Mouse (Mus musculus): ENCODE measurements around the gene H2al2a. TPM values are rescaled to one million over a fixed set of nuclear protein-coding genes. Genes with fewer than 3 reads are reported as not detected.
"Not testable (repeated sequence)": the region's sequence is repeated elsewhere in the genome, so short reads cannot be mapped to it uniquely, and the experiment has no call there.

Gene H2al2a
- polyA plus RNA-seq, 1 experiment from 2014 or later, result not detected

DNA sequence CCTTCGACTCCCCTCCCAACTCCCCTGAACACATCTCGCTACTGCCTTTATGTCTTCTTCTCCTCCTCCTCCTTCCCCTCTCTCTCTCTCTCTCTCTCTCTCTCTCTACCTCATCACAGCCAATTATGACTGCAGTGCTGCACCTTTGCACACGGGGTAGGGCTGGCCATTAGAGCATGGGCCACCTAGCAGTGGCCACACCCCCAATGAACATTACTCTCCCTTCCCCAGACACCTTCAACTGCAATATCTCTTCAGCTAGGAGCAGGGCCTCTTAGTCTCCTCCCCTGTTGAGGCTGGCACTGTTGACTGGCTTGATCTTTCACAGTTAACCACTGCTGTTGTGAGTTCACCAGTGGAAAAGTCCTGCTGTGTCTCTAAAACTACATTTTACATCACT, 10.1 kb downstream of the H2al2a start:
- Histone ChIP-seq H3K9me3 (ENCODE audit: control insufficient read depth, low read length) (no peaks in the 10 kb centered on the region), H3K4me2 (ENCODE audit: low read length) (no peak overlapping the region), H3K27me3 (replicated peaks; ENCODE audit: control insufficient read depth, insufficient read depth, low read length) (no peaks in the 10 kb centered on the region), H3K36me3 (ENCODE audit: control insufficient read depth, insufficient read depth, low read length) (no peaks in the 10 kb centered on the region), H3K9ac (ENCODE audit: low read depth, low read length) (no peak overlapping the region), H3K4me1 (ENCODE audit: control insufficient read depth, insufficient read depth, low read depth, low read length) (no peaks in the 10 kb centered on the region), H3K4me3 (ENCODE audit: low read length) (no peak overlapping the region), H3K27ac (ENCODE audit: low read depth, low read length) (no peak overlapping the region)
- no peak for ATAC-seq
- 85% methylated on average over 3 of the region's 3 CpGs for WGBS

GRCm38 (mm10) chr2:17984774-17985173, 12.0 kb downstream of the H2al2a start:
- Histone ChIP-seq H3K36me3 (ENCODE audit: control insufficient read depth, insufficient read depth, low read length) (no peaks in the 10 kb centered on the region), H3K27ac (ENCODE audit: low read depth, low read length) (no peak overlapping the region), H3K9ac (ENCODE audit: low read depth, low read length) (no peak overlapping the region), H3K27me3 (replicated peaks; ENCODE audit: control insufficient read depth, insufficient read depth, low read length) (no peaks in the 10 kb centered on the region), H3K9me3 (ENCODE audit: control insufficient read depth, low read length) (no peaks in the 10 kb centered on the region), H3K4me1 (ENCODE audit: control insufficient read depth, insufficient read depth, low read depth, low read length) (no peaks in the 10 kb centered on the region), H3K4me3 (ENCODE audit: low read length) (no peak overlapping the region), H3K4me2 (ENCODE audit: low read length) (no peak overlapping the region)
- ATAC-seq, result no peak
- 96% methylated on average over 3 of the region's 3 CpGs for WGBS

- ATAC-seq, result no peak
- Histone ChIP-seq H3K4me3 (ENCODE audit: low read length) (no peak overlapping the region), H3K36me3 (ENCODE audit: control insufficient read depth, insufficient read depth, low read length) (no peaks in the 10 kb centered on the region), H3K27ac (ENCODE audit: low read depth, low read length) (no peak overlapping the region), H3K4me2 (ENCODE audit: low read length) (no peak overlapping the region), H3K27me3 (replicated peaks; ENCODE audit: control insufficient read depth, insufficient read depth, low read length) (no peaks in the 10 kb centered on the region), H3K9ac (ENCODE audit: low read depth, low read length) (no peak overlapping the region), H3K9me3 (ENCODE audit: control insufficient read depth, low read length) (no peaks in the 10 kb centered on the region), H3K4me1 (ENCODE audit: control insufficient read depth, insufficient read depth, low read depth, low read length) (no peaks in the 10 kb centered on the region)
- 93% methylated on average over 1 of the region's 1 CpGs for WGBS
Observed at GRCm38 (mm10) chr2:17982747-17983146, 14.0 kb downstream of the H2al2a start.

DNA sequence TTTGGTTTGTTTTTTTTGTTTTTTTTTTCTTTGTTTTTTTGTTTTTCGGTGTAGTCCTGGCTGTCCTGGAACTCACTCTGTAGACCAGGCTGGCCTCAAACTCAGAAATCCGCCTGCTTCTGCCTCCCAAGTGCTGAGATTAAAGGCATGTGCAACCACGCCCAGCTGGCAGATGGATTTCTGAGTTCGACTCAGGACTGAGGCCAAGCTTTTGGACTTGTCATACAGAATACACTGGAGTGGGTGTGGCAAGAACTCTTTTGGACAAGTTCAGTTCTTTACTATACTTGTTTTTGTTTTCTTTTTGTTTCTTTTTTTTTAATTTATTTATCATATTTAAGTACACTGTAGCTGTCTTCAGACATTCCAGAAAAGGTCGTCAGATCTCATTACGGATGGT, 18.1 kb downstream of the H2al2a start:
- H3K9ac ChIP-seq (ENCODE audit: low read depth, low read length), result no peak overlapping the region
- H3K27ac ChIP-seq (ENCODE audit: low read depth, low read length), result no peak overlapping the region
- WGBS, result 96% methylated on average over 6 of the region's 6 CpGs
- no peaks in the 10 kb centered on the region for H3K9me3 ChIP-seq (ENCODE audit: control insufficient read depth, low read length)
- no peaks in the 10 kb centered on the region for H3K27me3 ChIP-seq (replicated peaks; ENCODE audit: control insufficient read depth, insufficient read depth, low read length)
- no peak overlapping the region for H3K4me2 ChIP-seq (ENCODE audit: low read length)
- no peak for ATAC-seq
- H3K36me3 ChIP-seq (ENCODE audit: control insufficient read depth, insufficient read depth, low read length), result no peaks in the 10 kb centered on the region
- H3K4me1 ChIP-seq (ENCODE audit: control insufficient read depth, insufficient read depth, low read depth, low read length), result no peaks in the 10 kb centered on the region
- H3K4me3 ChIP-seq (ENCODE audit: low read length), result no peak overlapping the region

DNA sequence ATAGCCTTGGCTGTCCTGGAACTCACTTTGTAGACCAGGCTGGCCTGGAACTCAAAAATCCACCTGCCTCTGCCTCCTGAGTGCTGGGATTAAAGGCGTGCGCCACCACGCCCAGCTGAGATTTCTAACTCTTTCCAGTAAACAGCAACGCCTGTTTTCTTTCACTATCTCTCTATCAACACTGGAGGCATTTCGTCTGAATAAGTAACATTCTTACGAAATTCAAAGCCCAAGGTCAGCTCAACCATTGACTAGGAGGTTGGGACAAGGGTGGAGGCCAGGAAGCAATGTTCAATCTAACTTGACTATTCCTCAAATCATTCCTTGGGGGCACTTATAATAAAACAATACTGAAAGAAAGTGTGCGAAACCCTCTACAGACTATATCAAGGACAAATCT, 18.5 kb downstream of the H2al2a start:
- 93% methylated on average over 7 of the region's 7 CpGs for WGBS
- H3K27me3 ChIP-seq (replicated peaks; ENCODE audit: control insufficient read depth, insufficient read depth, low read length); H3K9ac ChIP-seq (ENCODE audit: low read depth, low read length); H3K27ac ChIP-seq (ENCODE audit: low read depth, low read length); ATAC-seq; H3K4me2 ChIP-seq (ENCODE audit: low read length); H3K36me3 ChIP-seq (ENCODE audit: control insufficient read depth, insufficient read depth, low read length); H3K4me1 ChIP-seq (ENCODE audit: control insufficient read depth, insufficient read depth, low read depth, low read length); H3K9me3 ChIP-seq (ENCODE audit: control insufficient read depth, low read length); H3K4me3 ChIP-seq (ENCODE audit: low read length): not testable (repeated sequence)

- H3K27ac ChIP-seq (ENCODE audit: low read depth, low read length); H3K9me3 ChIP-seq (ENCODE audit: control insufficient read depth, low read length); H3K36me3 ChIP-seq (ENCODE audit: control insufficient read depth, insufficient read depth, low read length); H3K4me2 ChIP-seq (ENCODE audit: low read length); H3K4me3 ChIP-seq (ENCODE audit: low read length); H3K4me1 ChIP-seq (ENCODE audit: control insufficient read depth, insufficient read depth, low read depth, low read length); H3K27me3 ChIP-seq (replicated peaks; ENCODE audit: control insufficient read depth, insufficient read depth, low read length); ATAC-seq; H3K9ac ChIP-seq (ENCODE audit: low read depth, low read length): not testable (repeated sequence)
Observed at GRCm38 (mm10) chr2:17977645-17978044, 19.1 kb downstream of the H2al2a start.

- no peak for ATAC-seq
- H3K4me1 ChIP-seq (ENCODE audit: control insufficient read depth, insufficient read depth, low read depth, low read length), result no peaks in the 10 kb centered on the region
- no peaks in the 10 kb centered on the region for H3K27me3 ChIP-seq (replicated peaks; ENCODE audit: control insufficient read depth, insufficient read depth, low read length)
- no peak overlapping the region for H3K9ac ChIP-seq (ENCODE audit: low read depth, low read length)
- H3K9me3 ChIP-seq (ENCODE audit: control insufficient read depth, low read length), result no peaks in the 10 kb centered on the region
- H3K4me3 ChIP-seq (ENCODE audit: low read length), result no peak overlapping the region
- no peak overlapping the region for H3K4me2 ChIP-seq (ENCODE audit: low read length)
- H3K36me3 ChIP-seq (ENCODE audit: control insufficient read depth, insufficient read depth, low read length), result no peaks in the 10 kb centered on the region
- 66% methylated on average over 4 of the region's 4 CpGs for WGBS
- H3K27ac ChIP-seq (ENCODE audit: low read depth, low read length), result no peak overlapping the region
Observed at GRCm38 (mm10) chr2:17975601-17976327, 21.0 kb downstream of the H2al2a start.

DNA sequence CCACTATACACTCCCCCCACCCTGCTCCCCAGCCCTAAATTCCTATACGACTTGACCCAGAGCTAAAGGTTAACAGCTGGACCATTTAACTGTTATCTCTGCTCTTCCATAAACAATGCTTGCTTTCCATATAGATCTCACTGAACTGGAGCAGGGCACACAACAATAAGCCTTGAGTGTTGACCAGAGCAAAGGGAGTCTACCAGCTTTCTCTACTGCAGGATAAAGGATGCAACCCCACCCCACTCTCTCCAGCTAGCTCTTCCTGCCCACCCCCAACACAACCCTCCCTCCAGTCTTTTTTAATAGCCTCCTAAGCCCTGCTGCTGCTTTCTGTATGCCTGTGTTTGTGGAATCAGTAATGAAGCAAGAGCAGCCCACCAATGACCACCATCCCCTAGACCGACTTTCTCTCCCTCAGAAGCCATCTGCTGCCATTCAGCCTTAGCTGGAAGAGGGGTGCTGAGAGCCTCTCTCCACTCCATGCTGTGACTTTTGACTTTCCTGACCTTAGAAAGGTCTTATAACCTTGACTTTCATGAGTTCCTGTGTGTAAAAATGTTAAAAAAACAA, 22.8 kb downstream of the H2al2a start:
- no peaks in the 10 kb centered on the region for H3K27me3 ChIP-seq (replicated peaks; ENCODE audit: control insufficient read depth, insufficient read depth, low read length)
- H3K27ac ChIP-seq (ENCODE audit: low read depth, low read length), result no peak overlapping the region
- H3K9me3 ChIP-seq (ENCODE audit: control insufficient read depth, low read length), result no peaks in the 10 kb centered on the region
- H3K36me3 ChIP-seq (ENCODE audit: control insufficient read depth, insufficient read depth, low read length), result no peaks in the 10 kb centered on the region
- H3K4me1 ChIP-seq (ENCODE audit: control insufficient read depth, insufficient read depth, low read depth, low read length), result no peaks in the 10 kb centered on the region
- H3K4me2 ChIP-seq (ENCODE audit: low read length), result no peak overlapping the region
- WGBS, result 39% methylated on average over 2 of the region's 2 CpGs
- ATAC-seq, result no peak
- H3K9ac ChIP-seq (ENCODE audit: low read depth, low read length), result no peak overlapping the region
- H3K4me3 ChIP-seq (ENCODE audit: low read length), result no peak overlapping the region

GRCm38 (mm10) chr2:17973246-17973645, 23.5 kb downstream of the H2al2a start:
- 88% methylated on average over 5 of the region's 5 CpGs for WGBS
- Histone ChIP-seq H3K4me2 (ENCODE audit: low read length) (no peak overlapping the region), H3K36me3 (ENCODE audit: control insufficient read depth, insufficient read depth, low read length) (no peaks in the 10 kb centered on the region), H3K9ac (ENCODE audit: low read depth, low read length) (no peak overlapping the region), H3K4me1 (ENCODE audit: control insufficient read depth, insufficient read depth, low read depth, low read length) (no peaks in the 10 kb centered on the region), H3K27me3 (replicated peaks; ENCODE audit: control insufficient read depth, insufficient read depth, low read length) (no peaks in the 10 kb centered on the region), H3K27ac (ENCODE audit: low read depth, low read length) (no peak overlapping the region), H3K9me3 (ENCODE audit: control insufficient read depth, low read length) (no peaks in the 10 kb centered on the region), H3K4me3 (ENCODE audit: low read length) (no peak overlapping the region)
- no peak for ATAC-seq
